Mouse (Mus musculus): Measurements from ENCODE around the gene Vwa5b1.

Vwa5b1 gene

GRCm38 (mm10) chr4:138576661-138577060 lies 59.0 kb downstream of the Vwa5b1 start:
- DNase-seq (ENCODE audit: low spot score), result no peak

- DNase-seq (ENCODE audit: low spot score), result peak; percentile 75
Observed at GRCm38 (mm10) chr4:138574800-138575606, 60.7 kb downstream of the Vwa5b1 start.

- DNase-seq (ENCODE audit: low spot score), result peak; percentile 82
Observed at GRCm38 (mm10) chr4:138569928-138570327, 65.8 kb downstream of the Vwa5b1 start.

- DNase-seq (ENCODE audit: low spot score), result no peak
Observed at GRCm38 (mm10) chr4:138568275-138568674, 67.4 kb downstream of the Vwa5b1 start.

GRCm38 (mm10) chr4:138561986-138562385 lies 73.7 kb downstream of the Vwa5b1 start:
- peak; percentile 90 for DNase-seq (ENCODE audit: low spot score)

GRCm38 (mm10) chr4:138555531-138555930 lies 80.2 kb downstream of the Vwa5b1 start:
- peak; percentile 81 for DNase-seq (ENCODE audit: low spot score)

- peak; percentile 63 for DNase-seq (ENCODE audit: low spot score)
Observed at GRCm38 (mm10) chr4:138554934-138555333, 80.8 kb downstream of the Vwa5b1 start.

GRCm38 (mm10) chr4:138554302-138554701 lies 81.4 kb downstream of the Vwa5b1 start:
- DNase-seq (ENCODE audit: low spot score), result no peak

GRCm38 (mm10) chr4:138553516-138553933 lies 82.2 kb downstream of the Vwa5b1 start:
- DNase-seq (ENCODE audit: low spot score), result no peak

- DNase-seq (ENCODE audit: low spot score), result no peak
Observed at GRCm38 (mm10) chr4:138553116-138553515, 82.6 kb downstream of the Vwa5b1 start.

GRCm38 (mm10) chr4:138551601-138552000 lies 84.1 kb downstream of the Vwa5b1 start:
- no peak for DNase-seq (ENCODE audit: low spot score)

GRCm38 (mm10) chr4:138550557-138550956 lies 85.1 kb downstream of the Vwa5b1 start:
- no peak for DNase-seq (ENCODE audit: low spot score)

- no peak for DNase-seq (ENCODE audit: low spot score)
Observed at GRCm38 (mm10) chr4:138548960-138549359, 86.7 kb downstream of the Vwa5b1 start.

- DNase-seq (ENCODE audit: low spot score), result no peak
Observed at GRCm38 (mm10) chr4:138548124-138548561, 87.5 kb downstream of the Vwa5b1 start.

- no peak for DNase-seq (ENCODE audit: low spot score)
Observed at GRCm38 (mm10) chr4:138547556-138547955, 88.1 kb downstream of the Vwa5b1 start.

GRCm38 (mm10) chr4:138547041-138547440 lies 88.6 kb downstream of the Vwa5b1 start:
- DNase-seq (ENCODE audit: low spot score), result no peak

- no peak for DNase-seq (ENCODE audit: low spot score)
Observed at GRCm38 (mm10) chr4:138546241-138546640, 89.4 kb downstream of the Vwa5b1 start.

- DNase-seq (ENCODE audit: low spot score), result peak; percentile 78
Observed at GRCm38 (mm10) chr4:138543177-138543576, 92.5 kb downstream of the Vwa5b1 start.

GRCm38 (mm10) chr4:138538084-138538449 lies 97.6 kb downstream of the Vwa5b1 start:
- DNase-seq (ENCODE audit: low spot score), result no peak

GRCm38 (mm10) chr4:138537210-138538083 lies 98.2 kb downstream of the Vwa5b1 start:
- DNase-seq (ENCODE audit: low spot score), result peak; percentile 92

- no peak for DNase-seq (ENCODE audit: low spot score)
Observed at GRCm38 (mm10) chr4:138535610-138536009, 100.1 kb downstream of the Vwa5b1 start.

- no peak for DNase-seq (ENCODE audit: low spot score)
Observed at GRCm38 (mm10) chr4:138533877-138534276, 101.8 kb downstream of the Vwa5b1 start.

- no peak for DNase-seq (ENCODE audit: low spot score)
Observed at GRCm38 (mm10) chr4:138531761-138532160, 103.9 kb downstream of the Vwa5b1 start.
